Mouse (Mus musculus): Measurements from ENCODE around the gene Tmem30c. TPM values are rescaled to one million over a fixed set of nuclear protein-coding genes. Genes with fewer than 3 reads are reported as not detected.
"Not testable (repeated sequence)": the region's sequence is repeated elsewhere in the genome, so short reads cannot be mapped to it uniquely, and the experiment has no call there.

Gene Tmem30c
- polyA plus RNA-seq, 1 experiment from 2014 or later = not detected

DNA sequence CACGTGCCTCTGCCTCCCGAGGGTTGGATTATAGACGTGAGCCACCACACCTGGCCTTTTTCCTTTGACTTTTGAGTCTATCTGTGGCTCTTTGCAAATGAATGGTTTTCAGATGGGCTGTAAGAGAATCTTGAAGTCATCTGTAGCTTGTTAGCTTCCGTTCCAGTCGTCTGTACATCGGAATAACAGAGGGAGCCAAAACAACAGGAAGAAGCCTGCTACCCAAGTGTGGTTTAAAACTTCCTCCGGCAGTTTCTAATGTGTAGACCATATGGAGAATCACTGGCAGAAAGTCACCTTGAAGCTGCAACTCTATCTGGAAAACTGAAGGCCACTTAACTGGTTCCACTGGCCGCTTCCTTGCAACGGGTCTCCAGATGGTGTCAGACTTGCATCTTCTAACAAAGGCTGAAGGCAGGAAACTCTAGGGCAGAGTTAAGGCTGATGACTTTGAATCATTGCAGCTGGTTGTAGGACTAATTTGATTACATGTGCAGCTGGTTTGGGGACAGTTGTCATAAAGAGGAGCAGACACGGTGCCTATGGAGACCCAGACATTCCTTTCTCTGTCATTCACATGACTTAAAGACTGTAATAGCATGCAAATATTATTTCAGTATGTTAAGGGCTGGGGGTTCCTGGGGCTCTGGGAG is 49.3 kb downstream of the Tmem30c start:
- H3K4me2 ChIP-seq (ENCODE audit: low read depth, low read length) = no peak overlapping the region
- no peak overlapping the region for H3K4me3 ChIP-seq (ENCODE audit: low read depth, low read length)
- H3K36me3 ChIP-seq (replicated peaks; ENCODE audit: insufficient read depth, low read length) = no peaks in the 10 kb centered on the region
- no peaks in the 10 kb centered on the region for H3K27me3 ChIP-seq (ENCODE audit: insufficient read depth, low read length)
- WGBS (ENCODE audit: insufficient replicate concordance) = 29% methylated on average over 10 of the region's 10 CpGs
- H3K9me3 ChIP-seq (ENCODE audit: low read length) = no peaks in the 10 kb centered on the region
- H3K27ac ChIP-seq (ENCODE audit: low read depth) = no peak overlapping the region
- TF ChIP-seq CTCF (IDR thresholded peaks at IDR 0.05; ENCODE audit: low read depth) (peak; percentile 37), EP300 (IDR thresholded peaks at IDR 0.05; ENCODE audit: low read depth) (no peak)
- DNase-seq (no peak), ATAC-seq (no peak)
- no peak overlapping the region for H3K9ac ChIP-seq (replicated peaks)
- no peaks in the 10 kb centered on the region for H3K4me1 ChIP-seq (ENCODE audit: insufficient read depth)

DNA sequence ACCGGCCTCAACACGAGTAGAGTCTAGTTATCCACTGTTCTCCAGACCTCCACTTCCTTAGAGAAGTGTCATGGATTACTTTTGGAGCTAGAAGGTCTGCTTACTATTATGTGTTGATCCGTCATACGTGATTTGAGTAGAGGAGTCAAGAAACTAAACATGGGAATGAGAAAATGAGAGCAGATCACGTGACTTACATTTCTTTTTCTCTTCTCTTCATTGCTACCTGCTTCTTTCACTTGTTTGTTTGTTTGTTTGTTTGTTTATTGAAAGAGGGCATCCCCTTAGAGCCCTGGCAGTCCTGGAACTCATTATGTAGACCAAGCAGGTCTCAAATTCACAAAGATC is 49.8 kb downstream of the Tmem30c start:
- Histone ChIP-seq H3K4me1 (ENCODE audit: insufficient read depth) (no peaks in the 10 kb centered on the region), H3K4me2 (ENCODE audit: low read depth, low read length) (no peak overlapping the region), H3K9ac (replicated peaks) (no peak overlapping the region), H3K4me3 (ENCODE audit: low read depth, low read length) (no peak overlapping the region), H3K27me3 (ENCODE audit: insufficient read depth, low read length) (no peaks in the 10 kb centered on the region), H3K27ac (ENCODE audit: low read depth) (no peak overlapping the region), H3K9me3 (ENCODE audit: low read length) (no peaks in the 10 kb centered on the region), H3K36me3 (replicated peaks; ENCODE audit: insufficient read depth, low read length) (no peaks in the 10 kb centered on the region)
- TF ChIP-seq CTCF (IDR thresholded peaks at IDR 0.05; ENCODE audit: low read depth) (no peak), EP300 (IDR thresholded peaks at IDR 0.05; ENCODE audit: low read depth) (no peak)
- no peak for DNase-seq
- ATAC-seq = no peak
- 75% methylated on average over 5 of the region's 5 CpGs for WGBS (ENCODE audit: insufficient replicate concordance)

DNA sequence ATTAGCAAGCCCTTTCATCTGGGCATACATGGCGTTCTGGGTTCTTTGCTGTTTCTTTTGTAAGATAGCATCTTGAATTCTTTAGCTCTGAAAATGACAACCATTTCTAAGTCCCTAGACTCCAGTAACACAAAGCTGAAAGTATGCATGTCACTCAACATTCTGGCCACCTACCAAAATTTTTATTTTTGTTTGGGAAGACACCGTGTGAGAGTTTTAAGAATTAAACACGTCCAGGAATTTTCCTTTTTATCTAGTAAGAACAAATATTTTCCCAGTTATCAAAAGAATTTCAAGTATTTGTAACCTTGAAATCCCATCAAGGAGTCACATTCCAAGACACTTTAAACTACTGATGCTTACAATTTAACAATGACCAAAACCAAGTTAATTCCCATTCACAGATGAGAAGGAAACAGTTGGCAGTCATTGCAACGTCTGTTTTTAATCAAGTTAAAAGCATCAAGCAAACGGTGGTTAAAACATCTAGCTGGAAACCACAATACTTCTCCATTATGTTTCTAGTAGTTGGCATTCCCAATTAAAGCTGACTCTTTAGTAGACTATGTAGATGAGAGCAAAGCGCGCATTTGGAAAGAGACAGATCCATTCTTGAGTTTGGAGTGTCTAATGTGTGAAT is 56.7 kb downstream of the Tmem30c start:
- Histone ChIP-seq H3K9ac (replicated peaks) (no peak overlapping the region), H3K4me1 (ENCODE audit: insufficient read depth) (no peaks in the 10 kb centered on the region), H3K27me3 (ENCODE audit: insufficient read depth, low read length) (no peaks in the 10 kb centered on the region), H3K27ac (ENCODE audit: low read depth) (no peak overlapping the region), H3K9me3 (ENCODE audit: low read length) (no peaks in the 10 kb centered on the region), H3K36me3 (replicated peaks; ENCODE audit: insufficient read depth, low read length) (no peaks in the 10 kb centered on the region), H3K4me3 (ENCODE audit: low read depth, low read length) (no peak overlapping the region), H3K4me2 (ENCODE audit: low read depth, low read length) (no peak overlapping the region)
- ATAC-seq (no peak), DNase-seq (no peak)
- WGBS (ENCODE audit: insufficient replicate concordance) = 57% methylated on average over 7 of the region's 7 CpGs
- no peak for TF ChIP-seq EP300 (IDR thresholded peaks at IDR 0.05; ENCODE audit: low read depth)

DNA sequence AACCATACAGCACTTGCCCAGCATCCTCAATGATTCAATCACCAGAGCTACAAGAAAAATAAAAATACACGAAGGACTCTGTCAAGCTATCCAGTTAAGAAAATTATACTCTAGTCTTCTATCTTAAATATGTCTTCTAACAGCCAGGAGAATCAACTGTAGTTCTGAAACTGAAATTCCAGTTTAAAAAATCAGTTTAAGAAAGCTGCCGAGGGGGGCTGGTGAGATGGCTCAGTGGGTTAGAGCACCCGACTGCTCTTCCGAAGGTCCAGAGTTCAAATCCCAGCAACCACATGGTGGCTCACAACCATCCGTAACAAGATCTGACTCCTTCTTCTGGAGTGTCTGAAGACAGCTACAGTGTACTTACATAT is 60.7 kb downstream of the Tmem30c start:
- not testable (repeated sequence) for H3K36me3 ChIP-seq (replicated peaks; ENCODE audit: insufficient read depth, low read length); H3K9ac ChIP-seq (replicated peaks); H3K27me3 ChIP-seq (ENCODE audit: insufficient read depth, low read length); DNase-seq; H3K27ac ChIP-seq (ENCODE audit: low read depth); H3K9me3 ChIP-seq (ENCODE audit: low read length); ATAC-seq
- Histone ChIP-seq H3K4me2 (ENCODE audit: low read depth, low read length) (peak overlapping the region; percentile 85), H3K4me1 (ENCODE audit: insufficient read depth) (peaks cover 10% of the 10 kb centered on the region), H3K4me3 (ENCODE audit: low read depth, low read length) (peak overlapping the region; percentile 93; the same call in 1 of the 2 replicates)
- 68% methylated on average over 4 of the region's 5 CpGs for WGBS (ENCODE audit: insufficient replicate concordance)

DNA sequence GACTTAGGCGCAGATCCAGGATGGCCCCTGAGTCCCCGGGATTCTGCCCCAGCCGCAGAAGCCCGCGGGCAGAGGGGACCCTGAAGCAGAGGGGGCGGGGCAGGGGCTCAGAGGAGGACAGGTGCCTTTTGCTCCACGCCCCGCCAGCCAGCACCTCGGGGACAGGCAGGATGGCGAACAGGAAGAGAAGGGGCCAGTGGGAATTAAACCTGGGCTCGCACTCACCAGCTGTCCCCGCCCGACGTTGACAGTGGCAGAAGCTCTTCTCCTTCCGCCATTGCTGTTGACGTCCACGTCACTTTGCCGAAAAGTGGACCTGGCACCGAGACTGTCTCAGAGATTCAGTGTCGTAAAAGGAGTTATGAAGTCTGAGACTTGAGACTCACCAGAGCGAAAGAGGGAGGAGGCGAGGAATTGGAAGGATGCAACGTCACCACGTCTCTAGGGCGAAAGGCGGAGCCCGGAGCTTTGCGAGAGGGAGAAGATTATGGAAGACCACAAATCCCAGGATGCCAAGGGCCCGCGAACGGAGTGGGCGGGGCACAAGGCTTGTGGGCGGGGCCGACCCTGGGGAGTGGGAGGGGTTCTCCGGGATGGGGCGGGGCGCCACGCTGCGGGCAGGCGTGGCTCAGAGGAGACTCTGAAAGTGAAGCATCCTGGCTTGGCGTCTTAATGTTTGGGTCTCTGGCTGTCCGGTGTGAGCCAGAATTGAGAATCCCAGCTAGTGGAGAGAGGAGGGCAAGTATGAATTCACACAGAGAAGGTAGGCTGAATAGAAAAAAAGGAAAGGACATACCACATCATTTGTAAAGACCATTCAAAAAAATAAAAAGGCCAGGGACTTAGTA is 61.4 kb downstream of the Tmem30c start, which contains the start of gene Tbc1d23:
Gene Tbc1d23, minus strand, starts transcription at position 416 of the 848 bp plus-strand sequence.
- H3K4me3 ChIP-seq (ENCODE audit: low read depth, low read length) = peak within 1 kb of the TSS; percentile 93
- no peaks in the 10 kb centered on the region for H3K9me3 ChIP-seq (ENCODE audit: low read length)
- peak within 1 kb of the TSS; percentile 90 for H3K9ac ChIP-seq (replicated peaks)
- no peak for TF ChIP-seq CTCF (IDR thresholded peaks at IDR 0.05; ENCODE audit: low read depth)
- TF ChIP-seq EP300 (IDR thresholded peaks at IDR 0.05; ENCODE audit: low read depth) = no peak
- DNase-seq (peak; percentile 97), ATAC-seq (peak; percentile 97)
- H3K27me3 ChIP-seq (ENCODE audit: insufficient read depth, low read length) = no peaks in the 10 kb centered on the region
- peaks cover 13% of the 10 kb centered on the region for H3K4me1 ChIP-seq (ENCODE audit: insufficient read depth)
- no peaks in the 10 kb centered on the region for H3K36me3 ChIP-seq (replicated peaks; ENCODE audit: insufficient read depth, low read length)
- peak within 1 kb of the TSS; percentile 93 for H3K27ac ChIP-seq (ENCODE audit: low read depth)
- WGBS (ENCODE audit: insufficient replicate concordance) = 2% methylated on average over 42 of the region's 42 CpGs
- H3K4me2 ChIP-seq (ENCODE audit: low read depth, low read length) = peak within 1 kb of the TSS; percentile 85

DNA sequence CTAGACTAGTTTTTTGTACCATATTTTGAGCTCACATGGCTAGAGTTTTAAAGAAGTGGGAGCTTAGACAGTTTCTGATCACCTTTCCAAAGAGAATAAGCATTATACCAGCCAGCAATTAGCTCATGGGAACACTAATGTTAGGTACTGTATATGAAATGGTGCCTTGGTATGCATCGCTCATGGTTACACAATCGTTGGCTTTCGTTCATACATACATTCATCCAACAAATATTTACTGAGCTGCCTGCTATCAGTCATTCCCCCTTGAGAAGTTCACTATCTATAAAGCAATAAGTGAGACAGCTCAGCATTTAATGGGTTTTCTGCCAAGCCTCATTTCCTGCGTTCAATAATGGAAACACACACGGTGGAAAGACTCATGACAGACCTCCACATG is 66.2 kb downstream of the Tmem30c start:
- peaks cover 13% of the 10 kb centered on the region for H3K4me1 ChIP-seq (ENCODE audit: insufficient read depth)
- H3K4me2 ChIP-seq (ENCODE audit: low read depth, low read length) = no peak overlapping the region
- 61% methylated on average over 5 of the region's 5 CpGs for WGBS (ENCODE audit: insufficient replicate concordance)
- H3K9ac ChIP-seq (replicated peaks) = no peak overlapping the region
- no peaks in the 10 kb centered on the region for H3K9me3 ChIP-seq (ENCODE audit: low read length)
- TF ChIP-seq EP300 (IDR thresholded peaks at IDR 0.05; ENCODE audit: low read depth) = no peak
- no peak for TF ChIP-seq CTCF (IDR thresholded peaks at IDR 0.05; ENCODE audit: low read depth)
- H3K36me3 ChIP-seq (replicated peaks; ENCODE audit: insufficient read depth, low read length) = peaks cover 1% of the 10 kb centered on the region; the same call in 1 of the 2 replicates
- DNase-seq (no peak), ATAC-seq (no peak)
- no peak overlapping the region for H3K27ac ChIP-seq (ENCODE audit: low read depth)
- no peak overlapping the region for H3K4me3 ChIP-seq (ENCODE audit: low read depth, low read length)
- no peaks in the 10 kb centered on the region for H3K27me3 ChIP-seq (ENCODE audit: insufficient read depth, low read length)

Measured in liver, postnatal 0 days (tissue).